Mouse (Mus musculus) heart, adult 8-10 months (tissue): Measurements from ENCODE around the gene Dlgap4. TPM values are rescaled to one million over a fixed set of nuclear protein-coding genes. Genes with fewer than 3 reads are reported as not detected.

Experiments
- DNase-seq: peaks from one replicate; pipeline ENCODE4 v3.0.0; 2022; ENCODE audit warnings: low spot score
- total RNA-seq, 4 experiments: library from RNA; stranded (reverse); gene quantifications; 2 replicates each; pipeline ENCODE4 v1.2.4; 2022

Dlgap4 gene
- total RNA-seq, 4 experiments from 2014 or later, result 29.1 to 42.6 (median 32.1) TPM

DNA sequence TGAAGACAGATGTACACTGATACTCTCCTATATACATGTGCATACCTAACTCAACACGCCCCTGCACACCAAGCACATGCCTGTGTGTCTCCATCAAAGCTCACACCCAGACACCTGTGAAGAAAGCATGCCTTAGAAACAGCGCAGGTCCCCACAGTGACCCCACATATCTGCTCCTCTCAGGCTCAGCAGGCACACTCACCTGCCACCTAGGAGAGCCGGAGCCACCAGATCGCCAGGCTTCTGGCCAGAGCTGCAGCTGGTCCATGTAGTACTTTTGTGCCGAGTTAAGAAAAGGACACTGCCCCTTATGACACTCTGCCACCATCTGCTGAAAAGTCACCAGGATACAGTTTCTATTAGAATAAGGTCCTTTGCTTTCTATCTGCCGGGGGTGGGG, 103.2 kb downstream of the Dlgap4 start:
- no peak for DNase-seq

GRCm38 (mm10) chr2:156717320-156718281, 104.1 kb downstream of the Dlgap4 start:
- no peak for DNase-seq

DNA sequence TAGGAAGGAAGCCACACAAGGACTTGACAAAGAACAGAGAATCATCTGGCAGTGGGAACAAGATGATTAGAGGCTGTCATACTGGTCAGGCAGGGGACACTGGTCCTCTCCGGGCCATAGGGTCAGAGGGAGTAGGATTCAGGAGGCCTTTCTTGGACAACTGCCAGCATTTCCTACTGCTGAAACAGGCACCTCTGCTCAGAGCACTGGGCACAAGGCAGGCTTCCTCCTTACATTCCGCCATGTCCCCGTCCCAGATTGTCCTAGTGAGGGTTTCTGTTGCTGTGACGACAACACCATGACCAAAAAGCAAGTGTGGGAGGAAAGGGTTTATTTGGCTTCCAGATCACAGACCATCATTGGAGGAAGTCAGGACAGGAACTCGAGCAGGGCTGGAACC, 105.3 kb downstream of the Dlgap4 start:
- DNase-seq, result no peak

- DNase-seq, result no peak
Measured at GRCm38 (mm10) chr2:156719549-156720312, 106.2 kb downstream of the Dlgap4 start.

DNA sequence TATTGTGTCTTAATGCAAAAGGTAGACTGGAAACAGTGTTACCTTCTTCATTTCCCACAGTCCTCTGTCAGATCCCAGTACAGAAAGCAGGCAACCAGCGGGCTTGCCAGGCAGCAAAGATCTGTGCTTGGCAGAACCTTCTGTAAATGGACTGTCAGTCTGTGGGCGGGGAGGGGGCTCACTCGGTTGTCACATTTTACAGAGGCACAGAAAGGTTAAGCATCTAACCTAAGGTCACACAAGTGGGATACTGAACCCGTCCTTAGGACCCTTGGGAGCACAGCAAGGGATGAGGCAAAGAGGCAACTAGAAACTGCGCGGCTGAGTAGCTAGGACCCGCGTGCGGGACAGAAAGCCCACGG, 106.8 kb downstream of the Dlgap4 start:
- no peak for DNase-seq

DNA sequence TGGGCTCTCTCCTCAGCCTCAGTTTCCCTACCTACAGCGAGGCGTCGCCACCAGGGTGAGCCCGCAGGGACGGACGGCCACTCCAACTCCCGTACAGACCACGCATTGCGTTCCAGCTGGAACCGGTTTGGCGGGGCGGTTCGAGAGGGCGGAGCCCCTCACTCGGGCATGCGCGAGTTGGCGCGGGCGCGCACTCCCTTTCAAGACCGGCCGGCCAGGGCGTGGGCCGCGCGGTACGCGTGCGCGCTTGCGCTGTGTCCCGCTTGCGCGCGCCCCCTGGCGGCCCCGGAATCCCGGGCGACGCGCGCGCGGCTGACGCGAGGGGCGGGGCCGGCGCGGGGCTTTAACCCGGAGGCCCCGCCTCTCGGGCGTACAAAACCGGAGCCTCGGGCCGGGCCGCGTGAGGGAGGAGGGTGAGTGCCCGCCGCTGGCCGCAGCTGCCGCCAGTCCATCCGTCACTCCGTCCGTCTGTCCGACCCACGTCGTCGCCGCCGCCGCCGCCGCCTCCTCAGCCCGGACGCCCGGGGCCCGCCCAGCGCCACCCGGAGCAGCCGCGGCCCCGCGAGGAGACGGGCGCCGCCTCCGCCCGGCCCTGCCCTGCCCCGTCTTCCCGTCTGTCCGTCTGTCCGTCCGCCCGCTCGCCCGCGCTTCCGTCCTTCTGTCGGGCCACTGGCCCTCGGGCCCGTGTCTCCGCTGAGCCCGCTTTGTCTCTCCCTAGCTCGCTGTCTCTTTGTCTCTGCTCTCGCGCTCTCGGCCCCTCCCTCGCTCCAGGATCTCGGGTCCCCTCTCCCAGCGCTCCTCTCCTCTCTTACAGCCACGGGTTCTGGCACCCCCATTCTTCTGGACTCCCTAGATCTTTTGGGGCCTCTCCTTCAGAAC, 107.4 kb downstream of the Dlgap4 start:
- peak; percentile 95 for DNase-seq

DNA sequence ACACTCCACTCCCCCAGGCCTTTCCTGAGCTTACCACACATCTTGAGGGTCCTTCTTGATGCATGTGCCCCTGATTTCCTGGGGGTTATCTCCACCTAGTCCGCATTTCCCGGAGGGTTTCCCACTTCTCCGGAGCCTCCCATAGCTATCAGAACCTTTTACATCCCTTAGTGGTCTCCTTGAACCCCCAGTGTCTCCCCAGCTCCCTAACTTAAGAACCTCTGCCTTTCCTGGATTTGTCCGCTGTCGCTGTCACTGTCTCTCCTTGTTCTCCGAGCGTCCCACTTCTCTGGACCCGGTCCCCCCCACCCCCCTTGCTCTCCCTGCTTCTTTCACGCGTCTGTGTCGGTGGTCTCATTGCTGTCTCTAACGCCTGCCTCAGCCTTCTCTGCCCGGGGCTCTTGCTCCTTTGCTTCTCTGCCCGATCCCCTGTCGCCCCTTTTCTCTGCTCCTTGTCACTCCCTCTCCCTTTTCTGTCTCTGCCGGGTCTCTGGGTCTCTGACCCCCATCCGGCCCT, 108.1 kb downstream of the Dlgap4 start:
- no peak for DNase-seq

DNA sequence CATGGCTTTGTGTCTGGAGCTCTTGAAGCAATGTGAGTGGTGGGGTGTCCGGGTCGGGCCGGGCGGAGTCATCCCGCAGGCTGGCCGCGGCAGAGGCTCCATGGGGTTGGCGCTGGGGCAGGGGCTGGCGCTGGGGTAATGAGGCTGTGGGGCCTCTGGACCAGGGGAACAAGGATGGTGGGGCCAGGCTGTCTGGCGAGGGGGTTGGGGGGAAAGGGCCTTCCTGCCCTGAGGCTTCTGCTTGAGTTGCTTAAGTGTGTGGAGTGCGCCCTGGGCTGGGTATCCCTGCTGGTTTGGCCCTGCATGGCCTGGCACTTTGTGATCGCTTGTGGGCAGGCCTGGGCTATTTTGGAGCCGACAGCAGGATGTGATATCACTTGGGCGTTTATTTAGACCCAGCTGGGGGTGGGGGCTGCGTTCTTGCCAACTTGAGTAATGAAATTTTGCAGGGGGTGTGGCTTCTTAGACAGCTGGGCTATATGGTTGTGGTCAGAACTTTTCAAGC, 108.6 kb downstream of the Dlgap4 start:
- DNase-seq, result peak; percentile 86

DNA sequence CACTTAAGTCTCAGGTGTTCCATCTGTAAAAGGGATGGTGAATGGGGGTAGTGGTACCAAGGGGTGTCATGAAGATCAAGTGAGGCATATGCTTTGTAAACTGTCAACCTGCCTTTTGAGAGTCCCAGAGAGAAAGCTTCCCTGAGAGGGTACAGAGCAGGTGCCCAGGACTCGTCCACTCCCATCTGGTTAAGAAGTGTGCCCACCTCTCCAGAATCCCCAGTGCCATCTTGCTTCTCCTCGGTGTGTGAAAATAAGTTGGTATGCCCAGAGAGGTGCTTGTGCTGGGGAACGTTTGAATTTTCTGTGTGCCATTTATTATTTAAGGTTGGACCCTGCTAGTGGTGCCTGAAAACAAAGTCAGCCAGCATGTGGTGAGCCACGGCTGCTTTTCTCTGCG, 109.2 kb downstream of the Dlgap4 start:
- no peak for DNase-seq

- no peak for DNase-seq
Measured at GRCm38 (mm10) chr2:156723899-156724523, 110.5 kb downstream of the Dlgap4 start.

- no peak for DNase-seq
Measured at GRCm38 (mm10) chr2:156724871-156725270, 111.4 kb downstream of the Dlgap4 start.

DNA sequence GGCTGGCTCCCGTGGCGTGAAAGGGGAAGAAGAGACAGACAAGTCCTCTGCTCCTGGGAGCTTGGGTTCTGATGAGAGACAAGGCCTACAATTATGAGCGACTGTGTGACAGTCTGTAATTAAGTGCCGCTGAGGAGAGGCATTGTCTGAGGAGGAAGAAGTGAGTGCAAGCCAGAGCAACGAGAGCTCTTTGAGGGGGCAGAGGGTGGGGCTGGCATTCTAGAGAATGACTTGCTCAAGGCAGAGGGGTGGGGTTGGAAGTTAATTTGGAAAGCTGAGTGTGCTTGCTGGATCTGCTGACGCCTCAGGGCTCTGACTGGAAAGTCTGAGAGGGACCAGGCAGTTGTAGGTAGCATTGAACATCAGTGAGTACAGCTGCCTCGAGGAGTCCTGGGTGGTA, 112.8 kb downstream of the Dlgap4 start:
- DNase-seq, result no peak

- no peak for DNase-seq
Measured at GRCm38 (mm10) chr2:156726878-156727277, 113.4 kb downstream of the Dlgap4 start.

DNA sequence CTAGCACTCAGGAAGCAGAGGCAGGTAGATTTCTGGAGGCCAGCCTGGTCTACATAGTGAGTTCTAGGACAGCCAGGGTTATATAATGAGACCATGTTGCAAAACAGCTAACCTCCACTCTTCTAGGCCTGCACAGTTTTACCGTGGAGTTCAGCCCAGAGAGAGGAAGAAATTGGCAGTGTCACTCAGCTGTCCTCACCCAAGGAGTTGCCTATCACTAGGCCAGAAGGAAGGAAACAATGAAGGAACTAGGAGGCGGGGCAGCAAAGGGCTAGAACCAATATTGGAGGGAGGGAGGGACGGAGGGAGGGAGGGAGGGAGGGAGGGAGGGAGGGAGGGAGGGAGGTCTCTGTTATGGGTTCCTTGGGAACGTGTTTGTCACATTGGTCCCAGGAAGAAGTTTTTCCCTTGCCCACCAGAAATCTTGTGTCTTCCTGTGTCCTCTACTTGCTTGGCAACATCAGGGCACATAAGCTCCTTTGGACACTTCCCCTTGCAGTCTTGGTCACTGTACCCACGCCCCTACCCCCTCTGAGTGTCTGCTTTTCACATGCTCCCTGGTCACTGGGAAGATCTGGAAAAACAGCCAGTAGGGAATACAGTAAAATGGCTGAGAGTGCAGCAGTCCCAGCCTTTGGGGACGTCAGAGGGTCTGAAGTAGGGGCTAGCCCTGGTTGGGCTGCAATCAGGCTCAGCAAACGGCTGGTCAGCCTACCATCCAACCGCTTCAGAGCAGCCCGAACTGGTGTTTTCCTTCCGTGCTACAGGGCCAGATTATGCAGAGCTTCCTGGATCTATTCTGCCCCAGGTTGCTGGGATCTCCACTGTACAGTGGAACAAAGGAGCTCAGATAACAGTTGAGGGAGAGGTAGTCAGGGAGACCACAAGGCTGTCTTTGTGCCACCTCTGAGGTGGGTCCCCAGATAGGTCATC, 116.3 kb downstream of the Dlgap4 start:
- no peak for DNase-seq

GRCm38 (mm10) chr2:156730501-156730921, 117.0 kb downstream of the Dlgap4 start:
- DNase-seq, result no peak

GRCm38 (mm10) chr2:156731592-156731991, 118.1 kb downstream of the Dlgap4 start:
- no peak for DNase-seq

DNA sequence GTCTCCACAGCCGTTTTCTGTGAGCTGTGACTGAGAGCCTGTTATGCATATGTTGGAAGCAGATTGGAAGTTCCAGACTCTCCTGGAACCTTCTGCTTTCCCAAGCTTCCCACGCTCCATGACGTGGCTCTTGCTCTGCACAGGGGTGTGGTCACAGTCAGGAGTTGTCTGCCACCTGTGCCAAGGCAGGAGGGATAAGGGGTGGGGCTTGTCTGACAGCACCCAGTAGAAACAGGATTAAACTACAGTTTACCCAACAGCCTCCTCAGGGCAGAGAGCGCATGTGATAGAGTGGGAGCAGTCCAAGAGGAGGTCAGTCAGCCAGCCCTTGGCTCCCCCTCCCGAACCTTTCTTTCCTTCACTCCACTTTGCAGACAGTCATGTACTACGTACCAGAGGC, 118.6 kb downstream of the Dlgap4 start:
- peak; percentile 84 for DNase-seq

DNA sequence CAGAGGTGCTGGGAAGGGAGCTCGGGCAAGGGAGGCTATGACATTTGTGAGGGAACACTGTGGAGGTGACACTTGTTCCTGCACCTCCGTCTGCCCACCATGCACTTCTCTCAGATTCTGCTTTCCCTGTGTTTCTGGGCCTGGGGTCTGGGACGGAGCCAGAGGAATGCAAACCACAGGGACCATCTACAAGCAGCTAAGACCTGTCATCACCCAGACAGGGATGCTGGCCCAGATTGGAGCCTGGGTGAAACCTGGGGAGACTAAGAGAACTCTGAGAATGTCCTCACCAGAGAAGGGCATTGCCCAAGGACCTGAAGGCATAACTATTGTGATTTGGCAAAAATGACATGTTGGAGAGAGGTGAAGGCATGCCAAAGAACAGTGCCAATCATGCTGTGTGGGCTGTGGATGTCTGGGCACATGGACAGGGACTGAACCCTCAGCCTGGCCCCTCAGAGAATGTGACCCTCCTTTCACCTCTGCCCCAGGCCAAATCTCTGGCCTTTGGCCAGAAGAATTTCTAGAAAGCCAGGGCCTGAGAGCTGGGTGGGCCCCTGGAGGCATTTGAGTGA, 122.3 kb downstream of the Dlgap4 start:
- no peak for DNase-seq

DNA sequence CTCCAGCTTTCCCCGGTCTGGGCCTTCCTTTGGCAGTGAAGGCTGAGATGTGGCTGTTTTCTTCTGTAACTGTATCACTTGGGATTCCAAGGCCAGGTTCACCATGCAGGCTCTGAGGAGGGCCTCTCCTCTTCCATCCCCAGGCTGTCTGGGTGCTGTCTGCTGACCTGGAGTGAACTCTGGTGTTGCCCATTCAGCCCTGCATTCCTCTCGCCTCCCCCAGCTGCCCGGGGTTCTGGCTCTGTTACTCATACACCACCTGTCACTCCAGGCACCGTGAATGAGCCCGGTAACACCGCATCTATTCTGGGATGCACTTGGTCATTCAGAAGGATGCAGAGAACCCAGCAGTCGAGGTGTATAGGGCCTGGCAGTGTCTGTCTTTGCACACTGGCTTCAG, 123.3 kb downstream of the Dlgap4 start:
- DNase-seq, result no peak
